Mouse (Mus musculus): ENCODE measurements around the gene Slc4a1. TPM values are rescaled to one million over a fixed set of nuclear protein-coding genes. Genes with fewer than 3 reads are reported as not detected.

Slc4a1 gene
- total and polyA plus RNA-seq, 3 experiments: 0.42 to 10.3 (median 4.4) TPM

DNA sequence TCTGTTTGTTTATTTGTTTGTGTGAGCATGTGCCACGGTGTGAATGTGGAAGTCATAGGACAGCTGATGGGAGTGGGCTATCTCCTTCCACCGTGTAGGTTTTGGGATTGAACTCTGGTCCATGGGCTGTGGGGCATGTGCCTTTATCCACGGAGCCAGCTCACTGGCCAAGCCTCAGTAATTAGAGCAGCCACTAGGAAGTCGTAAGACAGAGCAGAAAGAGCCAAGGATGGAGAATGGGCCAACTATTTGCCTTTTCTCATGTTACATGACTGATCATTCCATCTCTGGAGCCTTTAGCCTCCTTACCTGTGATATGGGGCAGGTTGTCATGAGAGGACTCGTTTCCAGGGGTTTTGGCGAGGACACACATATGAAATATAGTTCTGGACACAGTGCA lies 30.3 kb upstream of the Slc4a1 start:
- Histone ChIP-seq H3K9ac (ENCODE audit: low read depth, low read length) (no peak overlapping the region), H3K36me3 (ENCODE audit: control insufficient read depth, insufficient read depth, low read length) (no peaks in the 10 kb centered on the region), H3K4me3 (no peak overlapping the region), H3K4me1 (ENCODE audit: control insufficient read depth, insufficient read depth, low read length) (peaks cover 5% of the 10 kb centered on the region), H3K27ac (no peak overlapping the region), H3K79me2 (replicated peaks; ENCODE audit: control insufficient read depth, insufficient read depth, low read length) (no peaks in the 10 kb centered on the region), H3K27me3 (ENCODE audit: control insufficient read depth, insufficient read depth, low read length) (peaks cover 9% of the 10 kb centered on the region)
- no peak for DNase-seq
- TF ChIP-seq POLR2A (IDR thresholded peaks at IDR 0.05; ENCODE audit: insufficient read depth, low read depth, low read length) (no peak), EP300 (IDR thresholded peaks at IDR 0.05; ENCODE audit: insufficient read depth, low read depth, low read length) (no peak), CTCF (IDR thresholded peaks at IDR 0.05) (no peak)
- WGBS: 62% methylated on average over 6 of the region's 6 CpGs
- intact Hi-C loops (cut with DNase I): loop anchor here (5.0 kb wide), 1 partner anchor 49 kb away; no protein-coding TSS in a partner anchor

DNA sequence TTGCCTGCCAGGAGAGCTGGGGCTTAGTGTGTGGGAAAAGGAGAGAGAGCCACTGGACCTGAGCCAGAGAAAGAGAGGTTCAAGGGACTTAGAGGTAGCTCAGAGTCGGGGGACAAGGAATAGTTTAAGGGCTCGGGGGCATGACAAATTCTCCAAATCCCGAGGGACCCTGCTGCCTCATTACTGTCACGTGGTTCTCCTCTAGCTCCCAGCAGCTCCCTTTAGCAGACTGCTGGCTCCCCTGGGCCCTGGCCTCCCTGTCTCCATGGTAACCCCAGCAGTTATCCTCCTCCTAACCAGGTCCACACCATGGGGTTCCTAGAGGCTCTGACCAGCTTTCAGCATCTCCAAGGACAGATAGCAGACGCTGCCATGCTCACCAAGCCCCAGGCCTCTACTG lies 29.2 kb upstream of the Slc4a1 start:
- DNase-seq: no peak
- peaks cover 5% of the 10 kb centered on the region for H3K4me1 ChIP-seq (ENCODE audit: control insufficient read depth, insufficient read depth, low read length)
- no peak overlapping the region for H3K9ac ChIP-seq (ENCODE audit: low read depth, low read length)
- no peaks in the 10 kb centered on the region for H3K36me3 ChIP-seq (ENCODE audit: control insufficient read depth, insufficient read depth, low read length)
- no peak overlapping the region for H3K4me3 ChIP-seq
- WGBS: 7% methylated on average over 5 of the region's 5 CpGs
- intact Hi-C loops (cut with DNase I): loop anchor here (5.0 kb wide), 1 partner anchor 48 kb away; no protein-coding TSS in a partner anchor
- H3K27me3 ChIP-seq (ENCODE audit: control insufficient read depth, insufficient read depth, low read length): peaks cover 6% of the 10 kb centered on the region
- no peak overlapping the region for H3K27ac ChIP-seq
- TF ChIP-seq EP300 (IDR thresholded peaks at IDR 0.05; ENCODE audit: insufficient read depth, low read depth, low read length): no peak
- TF ChIP-seq CTCF (IDR thresholded peaks at IDR 0.05): no peak
- TF ChIP-seq POLR2A (IDR thresholded peaks at IDR 0.05; ENCODE audit: insufficient read depth, low read depth, low read length): no peak
- H3K79me2 ChIP-seq (replicated peaks; ENCODE audit: control insufficient read depth, insufficient read depth, low read length): no peaks in the 10 kb centered on the region

DNA sequence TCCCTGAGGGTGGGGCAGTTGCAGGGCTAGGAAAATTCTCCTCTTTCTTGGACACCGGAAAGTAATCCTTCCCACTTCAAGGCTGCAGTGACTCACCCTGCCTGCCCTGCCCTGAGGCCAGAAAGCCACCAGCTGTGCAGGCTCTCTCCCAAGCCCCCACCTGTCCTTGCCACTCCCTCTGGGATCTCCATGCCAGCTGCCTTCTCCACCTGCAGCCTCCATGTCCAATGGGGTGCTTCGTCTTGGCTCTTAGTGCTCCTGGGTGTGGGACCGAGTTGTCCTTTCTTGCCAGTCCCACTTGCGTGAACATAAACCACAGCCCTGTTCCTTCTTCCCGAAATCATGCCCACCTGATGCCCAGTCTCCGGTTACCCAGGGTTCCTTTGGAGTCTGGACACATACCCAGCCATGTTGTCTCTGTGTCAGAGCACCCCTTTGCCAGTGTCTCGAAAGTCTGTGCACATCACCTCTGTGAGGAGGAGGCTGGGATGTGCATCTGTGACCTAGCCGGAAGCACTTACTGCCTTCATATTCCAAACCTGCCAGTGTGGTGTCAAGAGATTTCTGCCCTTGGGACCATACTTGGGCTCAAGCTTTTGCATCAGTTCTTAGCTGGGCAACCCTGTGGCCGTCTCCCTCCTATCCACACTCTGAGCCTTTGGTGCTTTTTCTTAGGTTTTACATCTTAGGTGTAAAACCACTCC lies 28.6 kb upstream of the Slc4a1 start:
- 83% methylated on average over 9 of the region's 9 CpGs for WGBS
- Histone ChIP-seq H3K4me1 (ENCODE audit: control insufficient read depth, insufficient read depth, low read length) (peaks cover 5% of the 10 kb centered on the region), H3K27ac (no peak overlapping the region), H3K4me3 (no peak overlapping the region), H3K36me3 (ENCODE audit: control insufficient read depth, insufficient read depth, low read length) (no peaks in the 10 kb centered on the region), H3K27me3 (ENCODE audit: control insufficient read depth, insufficient read depth, low read length) (peaks cover 5% of the 10 kb centered on the region), H3K9ac (ENCODE audit: low read depth, low read length) (no peak overlapping the region), H3K79me2 (replicated peaks; ENCODE audit: control insufficient read depth, insufficient read depth, low read length) (no peaks in the 10 kb centered on the region)
- TF ChIP-seq CTCF (IDR thresholded peaks at IDR 0.05) (no peak), EP300 (IDR thresholded peaks at IDR 0.05; ENCODE audit: insufficient read depth, low read depth, low read length) (no peak), POLR2A (IDR thresholded peaks at IDR 0.05; ENCODE audit: insufficient read depth, low read depth, low read length) (no peak)
- intact Hi-C loops (cut with DNase I): loop anchor here (5.0 kb wide), 1 partner anchor 47 kb away; no protein-coding TSS in a partner anchor
- no peak for DNase-seq

DNA sequence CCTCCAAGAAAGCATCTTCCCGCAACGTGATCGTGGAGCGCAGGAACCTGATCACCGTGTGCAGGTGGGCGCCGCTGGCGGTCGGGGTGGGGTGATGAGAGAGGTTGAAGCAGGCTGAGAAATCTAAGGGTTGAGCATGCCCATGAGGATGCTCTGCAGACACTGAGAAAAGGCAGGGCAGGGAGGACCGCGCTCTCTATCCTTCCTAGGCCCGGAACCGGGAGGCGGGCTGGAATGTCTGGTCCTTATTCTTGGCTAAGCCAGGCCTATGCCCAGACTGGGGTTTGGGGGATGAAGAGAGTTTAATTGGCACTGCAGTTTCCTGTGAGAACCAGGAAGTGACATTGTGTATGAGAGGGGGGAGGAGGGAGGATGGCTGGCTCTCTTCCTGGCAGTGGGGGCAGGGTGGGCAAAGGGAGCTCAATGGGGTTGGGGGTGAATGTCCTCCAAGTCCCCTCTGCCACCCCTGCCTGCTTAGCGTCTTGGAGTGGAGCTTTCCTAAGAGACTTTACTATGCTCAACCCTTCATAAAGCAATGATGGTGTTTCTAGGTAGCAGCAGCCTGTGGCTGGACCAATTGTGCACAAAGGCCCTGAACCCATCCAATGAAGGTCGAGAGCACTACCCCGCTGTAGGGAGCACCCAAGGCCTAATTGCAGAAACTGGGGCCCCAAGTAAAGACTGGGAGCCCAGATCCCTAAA lies 27.9 kb upstream of the Slc4a1 start:
- H3K79me2 ChIP-seq (replicated peaks; ENCODE audit: control insufficient read depth, insufficient read depth, low read length): no peaks in the 10 kb centered on the region
- H3K27ac ChIP-seq: no peak overlapping the region
- no peak for DNase-seq
- H3K4me1 ChIP-seq (ENCODE audit: control insufficient read depth, insufficient read depth, low read length): peaks cover 3% of the 10 kb centered on the region; the same call in 1 of the 2 replicates
- intact Hi-C loops (cut with DNase I): no loop called here
- no peaks in the 10 kb centered on the region for H3K36me3 ChIP-seq (ENCODE audit: control insufficient read depth, insufficient read depth, low read length)
- whole genome bisulfite sequencing: 9% methylated on average over 17 of the region's 17 CpGs
- peaks cover 2% of the 10 kb centered on the region; the same call in 1 of the 2 replicates for H3K27me3 ChIP-seq (ENCODE audit: control insufficient read depth, insufficient read depth, low read length)
- no peak for TF ChIP-seq CTCF (IDR thresholded peaks at IDR 0.05)
- TF ChIP-seq EP300 (IDR thresholded peaks at IDR 0.05; ENCODE audit: insufficient read depth, low read depth, low read length): no peak
- no peak for TF ChIP-seq POLR2A (IDR thresholded peaks at IDR 0.05; ENCODE audit: insufficient read depth, low read depth, low read length)
- no peak overlapping the region for H3K4me3 ChIP-seq
- H3K9ac ChIP-seq (ENCODE audit: low read depth, low read length): 0 out of 2 replicates have a peak overlapping the region, but pooled peaks have one; percentile 23

DNA sequence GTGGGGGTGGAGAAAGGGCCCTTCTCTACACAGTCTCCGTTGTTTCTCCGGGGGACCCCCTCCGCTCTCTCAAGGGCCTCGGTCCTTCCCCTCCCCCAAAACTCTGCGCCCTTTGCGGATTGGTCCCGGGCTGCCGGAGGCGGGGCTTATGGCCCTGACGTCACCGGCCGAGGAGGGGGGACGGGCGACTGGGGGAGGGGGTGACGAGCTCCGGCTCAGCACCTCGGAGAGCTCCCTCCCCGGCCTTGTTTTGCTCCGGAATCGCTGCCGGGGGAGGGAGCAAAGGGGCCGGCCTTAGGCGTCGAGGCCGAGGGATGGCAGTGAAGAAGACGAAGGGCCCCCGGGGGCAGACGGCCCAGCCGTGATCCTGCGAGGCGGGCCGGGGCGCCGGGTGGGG lies 27.2 kb upstream of the Slc4a1 start, which contains the start of gene Rundc3a:
TSS of gene Rundc3a (plus strand) at position 166 of the 397 bp plus-strand sequence.
- WGBS: 2% methylated on average over 34 of the region's 34 CpGs
- no peaks in the 10 kb centered on the region for H3K79me2 ChIP-seq (replicated peaks; ENCODE audit: control insufficient read depth, insufficient read depth, low read length)
- no peak within 1 kb of the TSS for H3K27ac ChIP-seq
- no peaks in the 10 kb centered on the region for H3K36me3 ChIP-seq (ENCODE audit: control insufficient read depth, insufficient read depth, low read length)
- H3K9ac ChIP-seq (ENCODE audit: low read depth, low read length): 0 out of 2 replicates have a peak within 1 kb of the TSS, but pooled peaks have one; percentile 23
- peaks cover 3% of the 10 kb centered on the region; the same call in 1 of the 2 replicates for H3K4me1 ChIP-seq (ENCODE audit: control insufficient read depth, insufficient read depth, low read length)
- no peak within 1 kb of the TSS for H3K4me3 ChIP-seq
- TF ChIP-seq POLR2A (IDR thresholded peaks at IDR 0.05; ENCODE audit: insufficient read depth, low read depth, low read length): no peak
- TF ChIP-seq EP300 (IDR thresholded peaks at IDR 0.05; ENCODE audit: insufficient read depth, low read depth, low read length): no peak
- TF ChIP-seq CTCF (IDR thresholded peaks at IDR 0.05): no peak
- peak; percentile 62 to 75 for DNase-seq
- peaks cover 2% of the 10 kb centered on the region; the same call in 1 of the 2 replicates for H3K27me3 ChIP-seq (ENCODE audit: control insufficient read depth, insufficient read depth, low read length)
- intact Hi-C loops (cut with DNase I): no loop called here

Data from heart, adult 2 months (tissue).